Mouse (Mus musculus) retina, postnatal 7 days (tissue): ENCODE data around the gene Ghrh.

Experiments
- DNase-seq: peaks from one replicate; pipeline ENCODE4 v3.0.0-alpha.2; 2012; ENCODE audit warnings: low read depth, low spot score

The Ghrh gene

DNA sequence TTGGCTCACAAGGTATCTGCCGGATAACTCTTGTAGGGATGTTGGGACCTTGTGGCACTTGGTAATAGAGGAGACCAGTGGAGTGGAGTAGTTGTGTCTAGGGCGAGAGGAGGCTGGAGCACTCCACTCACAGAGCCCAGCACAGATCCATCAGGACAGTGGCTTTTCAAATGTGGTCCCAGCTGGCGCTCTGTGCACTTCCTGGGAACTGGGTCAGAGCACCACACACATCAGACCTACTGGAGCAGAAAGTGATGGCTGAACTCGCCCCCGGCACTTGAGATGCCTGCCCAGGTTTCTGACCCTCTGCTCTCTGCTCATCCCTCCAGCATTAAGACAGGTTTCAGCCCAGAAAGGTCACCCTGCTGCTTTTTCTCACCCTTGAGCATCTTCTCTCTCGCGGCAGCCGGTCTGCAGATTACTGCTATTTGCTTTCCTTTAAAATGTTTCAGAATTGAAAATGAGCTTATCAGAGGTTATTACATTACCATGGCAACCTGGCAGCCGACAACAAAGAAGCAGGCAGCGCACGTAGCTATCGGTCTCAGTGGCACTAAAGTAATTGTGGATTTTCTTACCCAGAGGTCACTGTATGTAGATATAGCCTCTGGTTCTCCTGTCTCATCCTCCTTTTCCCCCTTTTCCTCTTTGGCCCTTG lies 1.9 kb upstream of the Ghrh start:
- DNase-seq = peak; percentile 46

GRCm38 (mm10) chr2:157343337-157343736 lies 4.0 kb downstream of the Ghrh start:
- DNase-seq = no peak

DNA sequence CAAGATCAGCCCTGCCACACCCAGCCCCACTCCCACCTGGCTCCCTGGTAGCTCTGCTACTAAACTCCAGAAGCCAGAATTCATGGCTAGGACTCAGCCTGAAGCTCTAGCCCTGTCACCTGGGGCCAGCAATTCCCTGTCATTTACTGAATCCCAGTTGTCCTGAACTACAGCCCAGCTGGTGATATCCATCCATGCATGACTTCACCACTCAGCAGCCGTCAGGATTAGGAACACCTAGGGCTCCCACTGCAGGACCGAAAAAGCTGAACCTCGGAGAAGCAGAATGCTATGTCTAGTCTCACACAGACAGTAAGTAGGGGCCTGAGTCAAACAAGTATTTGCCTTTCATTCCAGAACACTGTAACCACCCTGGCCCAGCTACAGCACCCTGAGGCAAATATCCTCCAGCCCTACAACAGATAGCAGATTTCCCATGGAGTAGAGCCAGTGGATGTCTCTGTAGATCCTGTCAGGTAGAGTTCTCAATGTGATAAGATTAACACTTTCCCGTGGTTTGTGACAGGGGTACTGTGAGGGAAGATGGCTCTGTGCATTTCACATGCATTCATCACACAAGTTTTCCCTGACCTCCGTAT lies 4.9 kb downstream of the Ghrh start:
- DNase-seq = no peak

- peak; percentile 71 for DNase-seq
Observed at GRCm38 (mm10) chr2:157341554-157342270, 5.6 kb downstream of the Ghrh start.

- no peak for DNase-seq
Observed at GRCm38 (mm10) chr2:157340221-157340741, 7.0 kb downstream of the Ghrh start.

DNA sequence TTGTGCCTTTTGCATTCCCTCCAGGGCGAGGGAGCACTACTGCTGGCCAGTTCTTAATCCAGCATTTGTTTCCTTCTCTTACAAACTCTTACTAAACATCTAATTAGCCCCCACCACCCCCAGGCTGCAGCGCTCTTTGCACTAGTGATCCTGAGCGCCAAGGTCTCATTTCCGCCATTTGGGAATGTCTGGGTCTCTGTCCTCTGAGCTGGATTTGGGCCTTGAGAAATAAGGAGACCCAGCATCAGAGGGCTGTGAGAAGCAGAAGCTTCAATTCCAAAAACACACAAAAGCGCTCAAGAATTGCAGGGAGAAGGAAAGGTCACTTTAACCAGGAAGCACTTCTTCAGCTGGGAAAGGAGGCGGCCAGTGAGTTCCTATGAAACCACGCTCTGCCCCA lies 7.8 kb downstream of the Ghrh start:
- no peak for DNase-seq

DNA sequence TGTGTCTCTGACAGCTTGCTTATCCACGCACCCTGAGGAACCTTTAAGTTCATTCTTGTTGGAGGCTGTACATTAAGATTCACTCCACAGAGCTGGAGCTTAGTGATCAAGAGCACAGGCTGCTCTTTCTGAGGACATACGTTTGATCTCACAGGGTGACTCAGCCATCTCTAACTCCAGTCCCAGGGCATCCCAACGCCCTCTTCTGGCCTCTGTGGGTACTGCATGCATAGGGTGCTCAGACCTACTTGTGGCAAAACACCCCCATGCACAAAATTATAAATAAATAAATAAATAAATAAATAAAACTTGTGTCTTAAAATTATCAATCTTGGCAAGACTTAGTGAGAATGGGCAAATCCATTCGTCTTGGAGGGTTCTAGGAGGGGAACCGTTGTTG lies 8.6 kb downstream of the Ghrh start:
- DNase-seq = peak; percentile 48

DNA sequence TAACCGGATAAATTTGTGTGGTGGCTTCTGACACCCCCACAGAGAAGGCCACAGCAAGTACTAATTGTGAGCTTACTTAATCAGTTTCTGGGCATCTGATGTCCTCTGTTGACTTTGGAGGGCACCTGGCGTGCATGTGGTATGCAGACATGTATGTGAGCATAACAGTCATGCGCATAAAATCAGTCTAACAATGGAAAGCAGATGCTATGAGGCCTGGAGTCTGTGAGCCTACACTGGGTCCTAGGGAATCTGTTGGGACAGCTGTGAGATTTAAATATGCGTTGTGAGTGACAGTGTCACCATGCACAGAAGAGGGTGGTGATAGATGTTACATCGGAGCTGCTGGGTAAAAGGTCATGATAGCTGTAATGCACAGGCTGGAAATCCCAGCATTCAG lies 15.2 kb downstream of the Ghrh start:
- no peak for DNase-seq

DNA sequence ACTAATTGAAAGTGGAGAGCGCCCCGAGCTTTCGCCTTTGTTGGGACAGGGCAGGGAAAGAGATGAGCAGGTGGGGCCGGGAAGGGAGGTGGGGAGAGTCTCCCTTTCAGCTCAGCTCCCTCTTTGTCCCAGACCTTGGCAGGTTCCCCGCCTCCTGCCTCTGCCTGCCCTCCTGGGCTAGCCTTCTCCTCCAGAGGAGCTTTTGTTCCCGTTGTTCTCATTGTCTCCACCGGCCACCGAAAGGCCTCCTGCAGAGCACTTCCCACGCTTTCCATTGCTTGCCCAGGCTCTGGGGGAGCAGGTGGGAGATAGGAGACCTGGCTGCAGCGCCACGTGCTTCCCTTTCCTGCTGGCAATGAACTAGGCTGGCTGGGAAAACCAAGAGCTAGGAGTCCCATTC lies 18.7 kb downstream of the Ghrh start:
- DNase-seq = no peak

DNA sequence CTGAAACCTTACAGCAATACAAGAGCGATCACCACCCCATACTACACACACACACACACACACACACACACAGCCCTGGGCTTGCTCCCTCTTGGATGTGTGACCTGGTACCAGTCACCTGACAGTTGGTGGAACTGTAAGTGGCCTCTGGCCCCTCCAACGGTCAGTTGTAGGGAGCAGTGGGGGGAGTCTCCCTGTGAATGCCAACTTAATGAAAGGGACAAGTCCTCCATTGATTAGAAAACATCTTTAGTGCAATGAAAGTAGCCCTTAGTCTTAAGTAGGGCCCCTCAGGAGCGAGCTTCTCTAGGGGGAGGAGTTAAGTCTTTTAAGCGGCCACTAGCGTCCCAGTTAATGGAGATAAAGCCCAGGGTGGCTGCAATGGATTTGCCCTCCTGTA lies 19.2 kb downstream of the Ghrh start:
- DNase-seq = no peak

DNA sequence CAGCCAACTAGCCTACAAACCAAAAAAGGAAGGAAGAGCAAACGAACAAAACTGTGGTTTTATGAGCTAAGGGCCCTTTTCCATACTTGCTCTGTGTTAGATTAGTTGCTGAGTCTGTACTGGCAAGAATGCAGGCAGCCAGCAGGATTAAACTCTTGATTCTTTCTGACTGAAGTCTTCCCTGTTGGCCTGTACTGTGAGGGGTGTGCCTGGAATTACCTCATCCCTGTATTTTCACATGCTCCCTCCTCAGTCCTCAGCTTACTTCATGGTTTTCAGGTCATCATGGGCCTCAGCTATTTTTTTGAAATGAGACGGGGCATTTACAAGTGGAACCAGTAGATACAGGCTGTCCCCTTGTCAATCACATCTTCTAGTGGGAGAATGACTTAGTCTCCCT lies 22.1 kb downstream of the Ghrh start:
- DNase-seq = no peak

DNA sequence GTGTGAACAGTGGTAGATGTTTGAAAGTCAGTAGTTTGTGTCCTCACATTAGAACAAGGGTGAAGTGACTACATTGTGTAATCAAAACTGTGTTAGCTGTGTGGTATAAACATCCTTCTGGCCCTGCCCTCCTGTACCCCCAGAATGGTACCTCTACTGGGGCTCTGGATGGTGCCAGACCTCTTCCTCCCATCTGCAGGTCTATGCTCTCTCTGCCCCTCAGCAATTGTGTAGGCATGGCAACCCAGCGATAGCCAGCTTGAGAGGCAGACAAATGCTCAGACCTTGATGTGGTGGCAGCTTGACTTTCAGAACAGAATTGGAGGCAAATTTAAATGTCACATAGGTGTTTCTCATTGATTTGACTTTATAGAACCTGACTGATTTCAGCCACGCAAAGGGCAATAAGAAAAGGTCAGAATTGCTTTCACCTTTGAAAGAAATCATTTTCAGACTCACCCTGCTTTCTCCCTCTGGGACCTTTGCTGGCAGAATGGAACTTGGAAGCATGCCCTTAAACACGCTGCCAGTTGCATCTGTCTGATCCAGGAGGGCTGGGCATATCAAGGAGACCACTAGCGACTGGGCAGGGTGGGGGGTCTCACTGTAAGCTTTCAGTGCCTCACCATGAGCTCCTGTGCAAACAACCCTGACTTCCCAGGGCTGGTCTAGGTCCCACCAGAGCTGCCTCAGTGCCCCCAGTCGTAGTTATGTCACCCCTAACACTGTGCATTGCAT lies 25.1 kb downstream of the Ghrh start:
- no peak for DNase-seq

DNA sequence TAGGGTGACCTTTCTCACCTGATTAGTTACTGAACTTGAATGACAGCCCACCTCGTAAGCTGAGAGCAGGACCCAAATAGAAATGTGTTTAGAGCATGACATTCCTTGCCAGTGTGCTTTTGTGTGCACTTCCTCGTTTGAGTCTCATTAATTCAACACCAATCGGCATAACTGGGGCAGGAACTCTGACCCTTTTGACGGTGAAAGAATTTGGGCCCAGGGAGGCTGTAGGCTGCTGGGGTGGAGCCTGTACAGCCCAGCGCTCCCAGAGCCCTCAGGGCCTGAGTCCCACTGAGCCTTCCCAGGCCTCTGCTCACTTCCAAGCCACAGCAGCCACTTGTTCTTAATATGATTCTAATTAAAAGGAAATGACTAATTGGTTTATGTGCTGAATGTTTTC lies 26.4 kb downstream of the Ghrh start:
- no peak for DNase-seq

- no peak for DNase-seq
Observed at GRCm38 (mm10) chr2:157320135-157320534, 27.2 kb downstream of the Ghrh start.

- no peak for DNase-seq
Observed at GRCm38 (mm10) chr2:157317220-157317619, 30.1 kb downstream of the Ghrh start.

DNA sequence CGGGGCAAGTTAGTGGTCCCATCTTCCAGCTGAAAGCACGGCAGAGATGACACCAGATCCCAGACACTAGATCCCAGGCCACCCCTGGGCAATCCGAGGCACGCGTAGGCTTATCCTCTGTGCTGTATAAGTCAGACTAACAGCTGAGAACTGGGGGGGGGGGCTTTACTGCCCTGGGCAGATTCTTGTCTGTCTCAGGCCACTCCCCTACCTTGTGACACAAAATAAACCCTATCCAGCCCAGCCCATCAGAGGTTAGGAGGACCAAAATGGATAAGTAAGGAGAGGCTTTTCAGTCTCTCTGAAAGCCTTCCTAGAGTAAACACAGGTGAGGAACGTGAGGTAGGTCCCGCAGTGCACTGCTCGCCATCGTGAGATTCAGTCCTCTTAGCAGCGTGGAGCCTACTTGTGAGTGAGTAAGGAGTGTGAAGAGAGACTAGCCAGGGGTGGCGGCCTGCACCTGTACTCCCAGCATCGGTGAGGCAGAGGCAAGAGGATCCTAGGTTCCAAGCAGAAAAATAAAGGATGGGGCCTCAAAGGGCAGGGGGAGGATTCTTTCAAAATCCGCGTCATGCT lies 30.9 kb downstream of the Ghrh start:
- no peak for DNase-seq

GRCm38 (mm10) chr2:157315486-157315885 lies 31.8 kb downstream of the Ghrh start:
- no peak for DNase-seq

DNA sequence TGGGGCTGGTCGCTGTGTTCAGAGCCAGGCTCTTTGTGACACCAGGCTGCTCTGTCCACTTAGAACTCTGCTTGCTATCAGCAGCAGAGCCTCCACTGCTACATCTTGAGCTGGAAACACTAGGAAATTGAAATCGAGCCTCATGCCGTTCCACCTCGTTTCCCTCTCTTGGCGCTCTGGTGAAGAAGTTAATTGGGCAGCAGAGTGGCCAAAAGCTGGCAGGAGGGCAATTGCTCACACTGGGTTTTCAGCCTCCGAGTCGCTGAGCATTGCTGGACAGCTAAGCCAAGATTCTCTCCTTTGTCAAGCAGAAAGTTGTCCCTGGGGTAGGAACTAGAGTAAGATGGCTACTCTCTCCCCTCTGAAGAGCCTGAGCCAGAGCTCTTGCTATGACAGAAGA lies 33.0 kb downstream of the Ghrh start:
- DNase-seq = no peak

GRCm38 (mm10) chr2:157313718-157314117 lies 33.6 kb downstream of the Ghrh start:
- DNase-seq = no peak

DNA sequence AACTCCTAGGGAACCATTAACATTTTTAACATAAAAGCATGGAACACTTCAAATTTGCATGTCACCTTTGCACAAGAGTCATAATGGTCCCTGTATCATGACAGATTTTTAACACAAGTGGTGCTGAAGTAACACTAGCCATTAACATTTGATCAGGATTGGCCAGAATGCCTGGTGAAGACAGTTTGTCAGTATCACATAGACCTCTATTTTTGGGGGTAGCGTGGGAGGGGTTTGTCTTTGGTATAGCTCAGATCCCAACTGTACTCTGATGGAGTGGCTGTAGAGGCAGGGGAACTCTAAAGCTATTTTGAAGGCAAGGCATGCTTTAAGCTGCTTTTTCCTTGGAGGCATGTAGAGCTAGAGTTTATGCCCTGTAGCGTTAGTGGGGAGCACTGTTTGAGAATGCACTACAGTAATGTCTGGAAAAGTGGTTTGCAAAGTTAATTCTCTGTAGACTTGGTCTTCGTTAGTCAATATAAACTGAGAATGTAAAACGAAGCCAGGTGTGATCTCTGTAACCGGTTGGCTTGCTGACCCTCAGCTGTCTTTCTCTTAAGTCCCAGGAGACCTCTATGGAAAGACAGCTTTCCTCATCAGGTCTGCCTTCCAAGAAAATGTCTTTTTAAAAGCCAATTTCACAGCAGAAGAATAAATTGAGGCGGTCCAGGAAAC lies 36.2 kb downstream of the Ghrh start:
- no peak for DNase-seq

DNA sequence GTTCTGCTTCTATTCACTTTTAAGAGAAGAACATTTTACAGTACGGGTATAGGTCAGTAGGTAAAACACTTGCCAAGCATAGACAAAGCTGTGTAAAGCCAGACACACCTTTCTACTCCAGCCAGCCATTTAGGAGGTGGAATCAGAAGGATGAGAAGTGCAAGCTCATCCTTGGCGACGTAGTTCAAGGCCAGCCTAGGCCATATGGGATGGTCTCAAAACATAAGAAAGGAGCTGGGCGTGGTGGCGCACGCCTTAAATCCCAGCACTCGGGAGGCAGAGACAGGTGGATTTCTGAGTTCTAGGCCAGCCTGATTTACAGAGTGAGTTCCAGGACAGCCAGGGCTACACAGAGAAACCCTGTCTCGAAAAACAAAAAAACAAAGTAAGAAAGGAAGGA lies 37.7 kb downstream of the Ghrh start:
- no peak for DNase-seq
